Mouse (Mus musculus): ENCODE measurements around the gene Tmem150a.

Tmem150a gene

GRCm38 (mm10) chr6:72405356-72405755 is 50.1 kb downstream of the Tmem150a start:
- no peak for DNase-seq

GRCm38 (mm10) chr6:72407119-72407518 is 51.9 kb downstream of the Tmem150a start:
- DNase-seq, result peak; percentile 62 to 82
